Mouse (Mus musculus): ENCODE measurements around the gene Cldn15. TPM values are rescaled to one million over a fixed set of nuclear protein-coding genes. Genes with fewer than 3 reads are reported as not detected.
"Not testable (repeated sequence)": the region's sequence is repeated elsewhere in the genome, so short reads cannot be mapped to it uniquely, and the experiment has no call there.

Cldn15 gene
- polyA plus RNA-seq, 1 experiment from 2014 or later: 6.7 TPM

DNA sequence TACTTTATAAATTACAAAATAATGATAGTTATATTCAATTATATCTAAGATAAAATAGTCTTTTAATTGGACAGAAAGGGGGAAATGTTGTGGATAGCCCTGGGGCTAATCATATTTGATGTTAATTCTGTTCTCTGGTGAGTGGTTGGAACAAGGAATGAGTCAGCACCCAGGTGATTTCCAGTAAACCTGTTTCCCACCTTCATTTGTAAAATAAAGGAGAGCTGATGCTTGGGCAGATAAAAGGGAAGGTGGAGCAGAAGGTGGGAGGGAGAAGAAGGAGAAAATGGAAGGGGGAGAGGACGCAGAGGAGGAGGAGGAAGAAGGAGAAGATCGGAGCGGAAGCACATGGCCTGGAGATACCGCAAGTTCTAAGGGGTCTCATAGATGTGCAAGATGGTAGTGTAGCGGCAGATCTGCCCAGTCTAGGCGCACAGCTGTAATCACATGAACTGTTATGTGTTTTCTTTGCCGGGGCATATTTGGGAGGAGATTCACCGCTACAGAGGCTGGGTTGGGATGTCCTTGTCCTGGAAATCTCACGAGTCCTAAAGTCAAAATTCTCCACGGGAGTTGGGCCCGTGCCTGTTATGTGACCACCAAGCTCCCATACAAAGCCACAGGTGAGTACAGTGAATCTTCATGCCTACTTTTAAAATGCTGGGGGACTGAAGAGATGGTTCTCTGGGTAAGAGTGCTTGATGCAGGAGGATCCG lies 25.4 kb upstream of the Cldn15 start:
- no peaks in the 10 kb centered on the region for H3K9me3 ChIP-seq (ENCODE audit: control insufficient read depth, low read depth, low read length)
- no peak overlapping the region for H3K27ac ChIP-seq (ENCODE audit: low read length)
- ATAC-seq (ENCODE audit: insufficient number of reproducible peaks, insufficient read depth, low FRiP score, low read depth): no peak
- H3K9ac ChIP-seq (replicated peaks; ENCODE audit: low read depth, low read length): no peak overlapping the region
- no peaks in the 10 kb centered on the region for H3K27me3 ChIP-seq (ENCODE audit: control insufficient read depth, insufficient read depth, low read length)
- H3K36me3 ChIP-seq (ENCODE audit: control insufficient read depth, insufficient read depth, low read length): no peaks in the 10 kb centered on the region
- H3K4me3 ChIP-seq (ENCODE audit: low read depth, low read length): no peak overlapping the region
- no peaks in the 10 kb centered on the region for H3K4me1 ChIP-seq (ENCODE audit: control insufficient read depth, insufficient read depth, low read length)
- H3K4me2 ChIP-seq (replicated peaks; ENCODE audit: low read depth, low read length): no peak overlapping the region
- 85% methylated on average over 12 of the region's 12 CpGs for WGBS

DNA sequence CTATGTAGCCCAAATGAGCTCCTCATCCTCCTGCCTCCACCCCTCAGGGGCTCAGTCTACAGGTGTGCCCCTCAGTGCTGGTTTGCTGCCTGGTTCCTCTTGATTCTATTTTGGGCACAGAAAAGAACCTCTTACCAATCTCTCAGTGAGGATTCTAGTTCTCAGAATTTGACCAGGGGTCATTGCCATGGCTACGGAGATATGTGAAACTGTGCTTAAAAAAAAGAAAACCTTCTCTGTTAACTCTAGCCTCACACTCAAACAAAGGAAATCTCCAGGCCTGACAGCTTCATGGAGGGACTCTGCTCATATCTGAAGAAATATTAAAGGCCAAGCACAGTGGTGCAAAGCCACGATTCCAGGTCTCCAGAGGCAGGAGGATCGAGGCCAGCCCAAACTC lies 23.6 kb upstream of the Cldn15 start:
- Histone ChIP-seq H3K4me3 (ENCODE audit: low read depth, low read length) (no peak overlapping the region), H3K27ac (ENCODE audit: low read length) (no peak overlapping the region), H3K9me3 (ENCODE audit: control insufficient read depth, low read depth, low read length) (no peaks in the 10 kb centered on the region), H3K4me1 (ENCODE audit: control insufficient read depth, insufficient read depth, low read length) (no peaks in the 10 kb centered on the region), H3K9ac (replicated peaks; ENCODE audit: low read depth, low read length) (no peak overlapping the region), H3K27me3 (ENCODE audit: control insufficient read depth, insufficient read depth, low read length) (no peaks in the 10 kb centered on the region), H3K4me2 (replicated peaks; ENCODE audit: low read depth, low read length) (no peak overlapping the region), H3K36me3 (ENCODE audit: control insufficient read depth, insufficient read depth, low read length) (no peaks in the 10 kb centered on the region)
- no peak for ATAC-seq (ENCODE audit: insufficient number of reproducible peaks, insufficient read depth, low FRiP score, low read depth)
- WGBS: 55% methylated on average over 3 of the region's 3 CpGs

GRCm38 (mm10) chr5:136943382-136943781 lies 23.0 kb upstream of the Cldn15 start:
- H3K27ac ChIP-seq (ENCODE audit: low read length): no peak overlapping the region
- no peaks in the 10 kb centered on the region for H3K9me3 ChIP-seq (ENCODE audit: control insufficient read depth, low read depth, low read length)
- H3K4me2 ChIP-seq (replicated peaks; ENCODE audit: low read depth, low read length): no peak overlapping the region
- WGBS: 70% methylated on average over 2 of the region's 2 CpGs
- H3K4me1 ChIP-seq (ENCODE audit: control insufficient read depth, insufficient read depth, low read length): no peaks in the 10 kb centered on the region
- H3K36me3 ChIP-seq (ENCODE audit: control insufficient read depth, insufficient read depth, low read length): no peaks in the 10 kb centered on the region
- no peak overlapping the region for H3K4me3 ChIP-seq (ENCODE audit: low read depth, low read length)
- ATAC-seq (ENCODE audit: insufficient number of reproducible peaks, insufficient read depth, low FRiP score, low read depth): no peak
- H3K9ac ChIP-seq (replicated peaks; ENCODE audit: low read depth, low read length): no peak overlapping the region
- H3K27me3 ChIP-seq (ENCODE audit: control insufficient read depth, insufficient read depth, low read length): no peaks in the 10 kb centered on the region

DNA sequence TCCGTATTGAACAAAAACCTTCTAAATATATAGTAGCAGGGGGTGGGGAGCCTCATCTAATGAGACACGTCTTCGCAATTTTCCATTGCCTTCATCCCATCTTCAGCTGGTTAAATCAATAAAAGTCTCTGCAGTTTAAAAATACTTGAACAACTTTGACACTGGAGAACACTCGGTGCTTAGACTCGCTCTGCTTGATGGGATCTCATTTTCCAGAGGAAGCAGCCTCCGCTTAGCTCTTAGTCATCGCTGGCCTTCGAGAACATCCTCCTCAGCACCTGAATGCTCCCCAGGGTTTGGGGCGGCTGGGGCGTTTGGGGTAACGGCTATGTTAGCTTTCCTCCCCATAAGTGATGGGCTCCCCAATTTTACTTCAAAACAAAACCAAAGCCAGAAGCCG lies 21.3 kb upstream of the Cldn15 start:
- no peak overlapping the region for H3K27ac ChIP-seq (ENCODE audit: low read length)
- no peaks in the 10 kb centered on the region for H3K9me3 ChIP-seq (ENCODE audit: control insufficient read depth, low read depth, low read length)
- 76% methylated on average over 12 of the region's 12 CpGs for WGBS
- H3K4me2 ChIP-seq (replicated peaks; ENCODE audit: low read depth, low read length): no peak overlapping the region
- H3K36me3 ChIP-seq (ENCODE audit: control insufficient read depth, insufficient read depth, low read length): no peaks in the 10 kb centered on the region
- no peaks in the 10 kb centered on the region for H3K4me1 ChIP-seq (ENCODE audit: control insufficient read depth, insufficient read depth, low read length)
- no peak overlapping the region for H3K9ac ChIP-seq (replicated peaks; ENCODE audit: low read depth, low read length)
- H3K27me3 ChIP-seq (ENCODE audit: control insufficient read depth, insufficient read depth, low read length): no peaks in the 10 kb centered on the region
- ATAC-seq (ENCODE audit: insufficient number of reproducible peaks, insufficient read depth, low FRiP score, low read depth): no peak
- no peak overlapping the region for H3K4me3 ChIP-seq (ENCODE audit: low read depth, low read length)

- H3K27ac ChIP-seq (ENCODE audit: low read length): no peak overlapping the region
- H3K4me1 ChIP-seq (ENCODE audit: control insufficient read depth, insufficient read depth, low read length): no peaks in the 10 kb centered on the region
- no peaks in the 10 kb centered on the region for H3K9me3 ChIP-seq (ENCODE audit: control insufficient read depth, low read depth, low read length)
- no peak for ATAC-seq (ENCODE audit: insufficient number of reproducible peaks, insufficient read depth, low FRiP score, low read depth)
- H3K9ac ChIP-seq (replicated peaks; ENCODE audit: low read depth, low read length): no peak overlapping the region
- no peak overlapping the region for H3K4me3 ChIP-seq (ENCODE audit: low read depth, low read length)
- no peaks in the 10 kb centered on the region for H3K27me3 ChIP-seq (ENCODE audit: control insufficient read depth, insufficient read depth, low read length)
- no peaks in the 10 kb centered on the region for H3K36me3 ChIP-seq (ENCODE audit: control insufficient read depth, insufficient read depth, low read length)
- H3K4me2 ChIP-seq (replicated peaks; ENCODE audit: low read depth, low read length): no peak overlapping the region
Measured at GRCm38 (mm10) chr5:136947874-136948273, 18.5 kb upstream of the Cldn15 start.

DNA sequence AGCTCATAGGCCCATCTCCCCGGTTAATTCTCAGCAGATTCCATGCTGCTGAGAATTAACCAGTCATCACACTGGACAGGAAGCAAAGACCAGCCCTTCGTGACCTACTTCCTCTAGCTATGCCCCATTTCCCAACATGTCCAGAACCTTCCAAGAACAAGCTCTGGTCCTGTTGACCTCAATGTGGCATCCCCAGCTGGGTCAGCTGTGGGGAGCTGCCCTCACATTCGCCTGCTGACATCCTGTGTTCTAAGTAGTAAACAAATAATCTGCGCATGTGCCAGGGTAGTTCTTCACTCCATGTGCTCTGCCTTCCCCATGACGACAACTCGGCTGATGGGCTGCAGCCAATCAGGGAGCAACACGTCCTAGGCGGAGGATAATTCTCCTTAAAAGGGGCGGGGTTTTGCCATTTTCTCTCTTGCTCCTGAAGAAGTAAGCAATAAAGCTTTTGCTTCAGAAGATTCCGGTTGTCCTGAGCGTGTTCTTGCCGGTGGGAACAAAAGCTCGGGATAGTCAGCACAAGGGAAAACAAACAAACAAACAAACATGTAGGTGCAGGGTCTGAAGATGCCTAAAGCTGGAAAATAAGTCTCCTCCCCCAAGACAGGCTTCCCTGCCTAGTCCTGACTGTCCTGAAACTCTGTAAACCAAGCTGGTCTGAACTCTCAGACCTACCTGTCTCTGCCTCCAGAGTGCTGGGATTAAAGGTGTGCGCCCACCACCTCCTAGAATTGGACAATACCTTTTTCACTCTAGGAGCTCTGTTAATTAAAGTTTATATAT lies 16.7 kb upstream of the Cldn15 start:
- not testable (repeated sequence) for ATAC-seq (ENCODE audit: insufficient number of reproducible peaks, insufficient read depth, low FRiP score, low read depth); H3K27me3 ChIP-seq (ENCODE audit: control insufficient read depth, insufficient read depth, low read length); H3K4me2 ChIP-seq (replicated peaks; ENCODE audit: low read depth, low read length); H3K4me3 ChIP-seq (ENCODE audit: low read depth, low read length); H3K27ac ChIP-seq (ENCODE audit: low read length); H3K9ac ChIP-seq (replicated peaks; ENCODE audit: low read depth, low read length); H3K4me1 ChIP-seq (ENCODE audit: control insufficient read depth, insufficient read depth, low read length); H3K36me3 ChIP-seq (ENCODE audit: control insufficient read depth, insufficient read depth, low read length); H3K9me3 ChIP-seq (ENCODE audit: control insufficient read depth, low read depth, low read length)
- 80% methylated on average over 14 of the region's 14 CpGs for WGBS

GRCm38 (mm10) chr5:136950521-136950920 lies 15.9 kb upstream of the Cldn15 start:
- no peaks in the 10 kb centered on the region for H3K9me3 ChIP-seq (ENCODE audit: control insufficient read depth, low read depth, low read length)
- WGBS: 87% methylated on average over 6 of the region's 6 CpGs
- H3K4me1 ChIP-seq (ENCODE audit: control insufficient read depth, insufficient read depth, low read length): peaks cover 6% of the 10 kb centered on the region
- H3K27ac ChIP-seq (ENCODE audit: low read length): no peak overlapping the region
- ATAC-seq (ENCODE audit: insufficient number of reproducible peaks, insufficient read depth, low FRiP score, low read depth): no peak
- no peaks in the 10 kb centered on the region for H3K27me3 ChIP-seq (ENCODE audit: control insufficient read depth, insufficient read depth, low read length)
- no peak overlapping the region for H3K9ac ChIP-seq (replicated peaks; ENCODE audit: low read depth, low read length)
- no peak overlapping the region for H3K4me2 ChIP-seq (replicated peaks; ENCODE audit: low read depth, low read length)
- H3K4me3 ChIP-seq (ENCODE audit: low read depth, low read length): no peak overlapping the region
- H3K36me3 ChIP-seq (ENCODE audit: control insufficient read depth, insufficient read depth, low read length): 0 out of 2 replicates have a peak, but pooled peaks cover 2% of the 10 kb centered on the region

GRCm38 (mm10) chr5:136952153-136952552 lies 14.3 kb upstream of the Cldn15 start:
- no peak for ATAC-seq (ENCODE audit: insufficient number of reproducible peaks, insufficient read depth, low FRiP score, low read depth)
- Histone ChIP-seq H3K27ac (ENCODE audit: low read length) (no peak overlapping the region), H3K4me2 (replicated peaks; ENCODE audit: low read depth, low read length) (no peak overlapping the region), H3K9ac (replicated peaks; ENCODE audit: low read depth, low read length) (no peak overlapping the region), H3K9me3 (ENCODE audit: control insufficient read depth, low read depth, low read length) (no peaks in the 10 kb centered on the region), H3K36me3 (ENCODE audit: control insufficient read depth, insufficient read depth, low read length) (0 out of 2 replicates have a peak, but pooled peaks cover 4% of the 10 kb centered on the region), H3K4me3 (ENCODE audit: low read depth, low read length) (no peak overlapping the region), H3K4me1 (ENCODE audit: control insufficient read depth, insufficient read depth, low read length) (peaks cover 6% of the 10 kb centered on the region), H3K27me3 (ENCODE audit: control insufficient read depth, insufficient read depth, low read length) (no peaks in the 10 kb centered on the region)
- WGBS: 81% methylated on average over 4 of the region's 4 CpGs

Data from stomach, embryonic 14.5 days (tissue).